Mouse (Mus musculus) right cerebral cortex, postnatal 25 days (tissue): ENCODE measurements around the gene Psma4.

Source experiments
- DNase-seq: peaks from one replicate; pipeline ENCODE4 v3.0.0; 2022

Psma4 gene

GRCm38 (mm10) chr9:54994381-54994780 lies 43.8 kb downstream of the Psma4 start:
- DNase-seq, result no peak

- DNase-seq, result no peak
These were observed 45.1 kb downstream of the Psma4 start for GRCm38 (mm10) chr9:54995645-54996044.

- DNase-seq, result no peak
These were observed 53.0 kb downstream of the Psma4 start for GRCm38 (mm10) chr9:55003609-55004008.
